Mouse (Mus musculus) gastrocnemius, adult 8-10 months (tissue): ENCODE measurements around the gene Fcrl1. TPM values are rescaled to one million over a fixed set of nuclear protein-coding genes. Genes with fewer than 3 reads are reported as not detected.
"Not testable (repeated sequence)": the region's sequence is repeated elsewhere in the genome, so short reads cannot be mapped to it uniquely, and the experiment has no call there.

Experiments used
- DNase-seq, 2 experiments: peaks; one replicate each; pipeline ENCODE4 v3.0.0; 2022; ENCODE audit warnings: low spot score in 2 of 2
- total RNA-seq, 4 experiments: library from RNA; stranded (reverse); gene quantifications; 2 replicates each; pipeline ENCODE4 v1.2.4; 2022

Gene Fcrl1
- total RNA-seq: under 1 TPM in 1 of 4 experiments, not detected in 3; 0.15 TPM

DNA sequence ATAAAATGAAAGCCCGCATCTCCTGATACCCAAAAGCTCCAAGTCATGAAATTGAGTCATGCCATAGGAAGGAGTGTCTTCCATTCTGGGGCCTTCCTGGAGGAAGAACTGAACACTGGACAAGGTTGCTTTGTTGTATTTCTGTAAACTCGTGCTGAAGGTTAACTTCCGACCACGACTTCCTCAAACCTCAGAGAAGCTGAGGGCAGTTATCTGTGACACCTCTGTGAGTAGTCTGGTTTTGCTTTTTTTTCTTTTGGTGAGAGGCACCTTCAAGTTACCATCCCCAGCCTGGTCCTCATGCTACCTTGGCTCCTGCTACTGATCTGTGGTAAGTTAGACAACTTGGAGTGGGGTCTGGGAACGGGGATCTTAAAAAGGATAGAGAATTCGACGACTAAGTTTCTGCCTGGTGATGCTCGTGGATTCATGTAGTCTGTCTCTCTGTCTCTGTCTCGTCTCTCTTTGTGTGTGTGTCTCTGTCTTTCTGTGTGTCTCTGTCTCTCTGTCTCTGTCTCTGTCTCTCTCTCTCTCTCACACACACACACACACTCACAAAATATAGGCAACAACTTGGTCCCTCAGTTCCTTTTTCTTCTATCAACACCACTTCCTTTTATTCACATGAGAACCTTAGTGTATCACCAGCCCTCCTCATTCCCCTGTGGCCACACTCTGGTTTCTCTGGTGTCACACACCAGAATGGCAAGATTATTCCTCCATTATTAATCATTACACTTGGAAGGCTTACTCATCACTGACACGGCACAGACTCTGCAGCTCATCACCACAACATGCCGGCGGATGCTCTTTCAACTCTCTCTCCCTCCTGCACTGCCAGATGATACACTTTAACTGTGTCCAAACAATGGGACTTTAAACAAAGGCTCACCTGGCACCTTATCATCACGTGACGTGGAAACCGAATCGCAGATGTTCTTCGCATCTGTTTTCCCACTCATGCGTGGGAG, at the start of gene Fcrl1:
TSS of gene Fcrl1 (plus strand) at position 193 of the 971 bp plus-strand sequence.
- DNase-seq: no peak

- no peak for DNase-seq
These were observed 38.3 kb upstream of the Fcrl1 start for GRCm38 (mm10) chr3:87337899-87338298.

DNA sequence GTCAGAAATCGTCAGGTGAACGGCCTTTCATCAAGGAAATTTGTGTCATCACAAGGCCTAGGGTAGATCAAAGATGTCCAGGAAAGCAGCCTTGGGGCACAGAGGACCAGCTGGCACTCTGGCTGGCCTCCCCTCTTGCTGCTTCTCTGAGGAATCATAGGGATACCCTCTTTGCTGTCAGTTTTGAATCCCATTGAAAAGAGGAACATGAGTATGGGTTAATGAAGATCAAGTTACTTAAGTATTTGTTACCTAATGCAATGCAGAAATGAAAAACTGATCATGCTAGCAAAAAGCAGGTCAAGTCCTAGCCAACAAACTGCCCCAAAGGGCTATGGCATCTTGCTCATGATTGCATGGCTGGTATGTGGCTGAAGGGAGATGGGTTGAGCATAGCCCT, 25.2 kb upstream of the Fcrl1 start:
- DNase-seq: not testable (repeated sequence)

DNA sequence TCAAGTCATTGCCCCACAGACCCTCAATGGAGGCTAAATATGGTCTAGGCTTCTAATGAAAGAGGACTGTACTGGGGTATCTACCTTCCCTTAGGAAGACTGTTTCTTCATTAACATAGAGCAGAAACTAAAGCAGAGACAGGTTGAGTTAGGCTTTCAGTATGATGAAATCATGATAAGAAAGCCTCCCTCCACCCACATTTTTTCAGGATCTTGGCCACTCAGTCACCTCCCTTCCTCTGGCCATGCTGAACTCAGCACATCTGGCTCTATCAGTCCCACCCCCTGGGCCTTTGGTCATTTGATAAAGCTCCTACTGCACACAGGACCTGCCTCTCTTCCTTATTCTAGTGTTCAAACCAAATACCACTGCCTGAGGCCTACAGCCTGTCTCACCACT, 18.6 kb upstream of the Fcrl1 start, which contains the start of gene Cd5l:
TSS of gene Cd5l (plus strand) at position 301 of the 400 bp plus-strand sequence.
- no peak for DNase-seq

DNA sequence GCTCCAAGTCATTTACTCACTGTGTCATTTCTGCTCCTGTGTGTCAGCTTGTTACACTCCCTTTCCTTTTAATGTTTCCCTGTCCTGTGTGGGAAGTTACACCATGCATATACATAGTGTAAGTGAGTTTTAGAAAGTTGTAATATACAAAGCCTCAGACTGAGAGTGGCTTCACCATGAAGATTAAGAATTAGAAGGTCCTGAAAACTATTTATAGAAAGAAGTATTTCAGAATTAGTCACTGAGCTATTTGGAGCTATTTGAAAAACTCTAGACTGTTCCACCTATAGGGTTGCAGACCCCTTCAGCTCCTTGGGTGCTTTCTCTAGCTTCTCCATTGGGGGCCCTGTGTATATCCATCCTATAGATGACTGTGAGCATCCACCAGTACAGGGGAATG, 17.0 kb upstream of the Fcrl1 start:
- no peak for DNase-seq

GRCm38 (mm10) chr3:87360466-87360865, 15.7 kb upstream of the Fcrl1 start:
- no peak for DNase-seq

- no peak for DNase-seq
These were observed 10.5 kb upstream of the Fcrl1 start for GRCm38 (mm10) chr3:87365691-87366090.

GRCm38 (mm10) chr3:87367511-87367910, 8.7 kb upstream of the Fcrl1 start:
- no peak for DNase-seq

DNA sequence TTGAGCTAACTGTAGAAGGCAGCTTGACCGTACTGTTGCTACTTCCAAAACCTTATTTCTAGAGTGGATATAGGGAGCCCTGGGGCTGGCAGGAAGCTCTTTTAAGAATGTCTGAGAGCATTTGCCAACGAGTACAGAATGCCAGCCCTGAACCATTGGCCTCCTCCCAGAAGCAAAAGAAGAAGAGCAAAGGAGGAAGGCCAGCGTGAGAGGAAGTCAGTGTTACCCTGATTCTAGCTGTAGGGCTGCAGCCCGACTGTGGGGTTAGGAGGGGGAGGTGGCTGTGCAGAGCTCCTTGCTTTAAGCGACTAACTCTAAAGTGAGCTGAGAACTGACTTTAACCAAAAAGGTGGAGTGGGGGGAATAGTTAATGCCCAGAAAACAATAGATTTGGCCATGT, 7.0 kb upstream of the Fcrl1 start:
- no peak for DNase-seq

DNA sequence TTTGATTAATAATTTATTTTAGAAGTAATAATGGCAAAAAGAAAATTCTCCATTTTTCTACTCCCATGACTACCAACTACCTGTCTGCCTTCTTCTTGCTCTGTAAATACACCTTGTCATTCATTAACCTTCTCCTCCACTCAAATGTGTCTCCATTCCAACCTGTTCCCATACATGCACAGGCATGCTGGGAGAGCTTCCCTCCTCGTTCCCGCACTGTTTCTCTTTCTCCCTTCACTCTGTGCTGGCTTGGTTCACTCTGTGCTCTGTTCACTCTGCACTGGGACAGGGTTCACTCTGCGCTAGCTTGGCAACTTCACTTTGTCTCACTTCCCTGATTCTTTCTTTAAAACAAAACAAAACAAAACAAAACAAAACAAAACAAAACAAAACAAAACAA, 1.0 kb downstream of the Fcrl1 start:
- no peak for DNase-seq

GRCm38 (mm10) chr3:87377719-87378118, 1.5 kb downstream of the Fcrl1 start:
- no peak for DNase-seq

DNA sequence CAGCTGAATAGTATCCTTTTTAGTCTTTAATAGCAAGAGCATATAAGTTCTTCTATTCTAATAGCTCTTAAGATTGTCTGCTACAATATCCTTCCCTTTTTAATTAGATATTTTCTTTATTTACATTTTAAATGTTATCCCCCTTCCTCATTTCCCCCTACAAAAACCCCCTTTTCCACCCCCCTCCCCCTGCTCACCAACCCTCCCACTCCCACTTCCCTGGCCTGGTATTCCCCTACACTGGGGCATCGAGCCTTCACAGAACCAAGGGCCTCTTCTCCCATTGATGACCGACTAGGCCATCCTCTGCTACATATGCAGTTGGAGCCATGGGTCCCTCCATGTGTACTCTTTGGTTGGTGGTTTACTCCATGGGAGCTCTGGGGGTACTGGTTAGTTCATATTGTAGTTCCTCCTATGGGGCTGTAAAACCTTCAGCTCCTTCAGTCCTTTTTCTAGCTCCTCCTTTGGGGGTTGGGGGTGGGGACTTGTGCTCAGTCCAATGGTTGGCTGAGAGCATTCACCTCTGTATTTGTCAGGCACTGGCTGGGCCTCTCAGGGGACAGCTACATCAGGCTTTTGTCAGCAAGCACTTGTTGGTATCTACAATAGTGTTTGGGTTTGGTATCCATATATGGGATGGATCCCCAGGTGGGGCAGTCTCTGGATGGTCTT, 3.6 kb downstream of the Fcrl1 start:
- not testable (repeated sequence) for DNase-seq

DNA sequence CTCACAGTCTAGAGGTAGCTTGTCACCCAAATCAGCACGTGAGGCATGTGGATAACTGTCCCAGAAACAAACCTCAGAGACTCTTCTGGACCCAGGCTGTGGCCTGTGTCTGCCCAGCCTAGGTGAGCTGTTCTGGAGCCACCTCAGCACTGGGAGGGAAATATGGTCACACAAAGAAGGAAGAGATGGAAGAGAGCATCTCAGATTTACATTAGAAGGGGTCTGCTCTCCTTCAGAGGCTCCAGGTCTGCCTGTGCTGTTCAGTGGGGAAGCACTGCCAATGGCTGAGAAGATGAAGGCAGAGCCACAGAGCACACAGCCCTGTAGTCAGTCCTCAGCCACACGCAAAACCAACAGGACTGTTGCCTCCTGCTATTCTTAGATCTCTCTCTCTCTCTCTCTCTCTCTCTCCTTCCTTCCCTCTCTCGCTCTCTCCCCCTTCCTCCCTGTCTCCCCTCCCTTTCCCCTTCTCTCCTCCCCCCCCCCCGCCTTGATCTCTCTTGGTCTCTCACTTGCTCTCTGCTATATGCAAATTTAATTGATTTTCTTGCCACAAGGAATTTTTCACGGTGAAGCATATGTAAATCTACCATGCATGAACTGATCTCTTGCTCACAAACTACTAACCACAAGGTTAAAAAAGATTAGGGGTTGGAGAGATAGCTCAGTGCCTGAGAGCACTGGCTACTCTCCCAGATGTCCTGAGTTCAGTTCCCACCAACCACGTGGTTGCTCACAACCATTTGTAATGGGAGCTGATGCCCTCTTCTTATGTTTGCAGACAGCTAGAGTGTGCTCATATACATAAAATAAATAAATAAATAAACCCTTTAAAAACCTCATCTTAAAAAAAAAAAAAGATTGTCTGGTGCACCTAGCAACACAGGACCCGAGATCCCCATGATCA, 5.9 kb downstream of the Fcrl1 start:
- no peak for DNase-seq

- DNase-seq: no peak
These were observed 7.1 kb downstream of the Fcrl1 start for GRCm38 (mm10) chr3:87383308-87383707.

- DNase-seq: no peak
These were observed 8.9 kb downstream of the Fcrl1 start for GRCm38 (mm10) chr3:87385105-87385504.

GRCm38 (mm10) chr3:87390935-87391334, 14.7 kb downstream of the Fcrl1 start:
- DNase-seq: no peak

- DNase-seq: no peak
These were observed 22.6 kb downstream of the Fcrl1 start for GRCm38 (mm10) chr3:87398809-87399208.

GRCm38 (mm10) chr3:87399906-87400305, 23.7 kb downstream of the Fcrl1 start:
- no peak for DNase-seq

GRCm38 (mm10) chr3:87401321-87401720, 25.1 kb downstream of the Fcrl1 start:
- no peak for DNase-seq

DNA sequence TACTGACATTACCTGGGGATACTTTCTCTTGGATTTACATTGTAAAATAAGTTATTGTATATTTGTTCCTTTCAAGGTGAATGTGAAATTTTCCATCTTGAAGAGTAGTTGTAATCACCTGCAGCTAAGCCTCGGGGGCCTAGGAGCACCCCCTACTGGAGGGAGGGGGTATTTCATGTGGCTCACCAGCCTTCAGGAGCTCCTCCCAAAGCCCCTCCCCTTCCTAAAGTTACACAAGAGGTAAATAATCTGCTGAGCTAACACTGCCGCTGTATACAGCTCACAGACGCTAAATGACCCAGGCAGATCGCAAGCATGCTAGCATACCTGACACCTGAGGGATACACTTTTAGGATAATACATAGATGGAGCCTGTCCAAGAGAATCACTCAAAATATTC, 32.0 kb downstream of the Fcrl1 start:
- DNase-seq: no peak

GRCm38 (mm10) chr3:87409196-87409935, 33.2 kb downstream of the Fcrl1 start:
- DNase-seq: no peak
